Mouse (Mus musculus) forelimb bud, embryonic 11.5 days (tissue): ENCODE results near the gene Bscl2.
"Not testable (repeated sequence)": the region's sequence is repeated elsewhere in the genome, so short reads cannot be mapped to it uniquely, and the experiment has no call there.

Source experiments
- DNase-seq: peaks from one replicate; pipeline ENCODE4 v3.0.0-alpha.2; 2012; ENCODE audit warnings: low read depth, low spot score

The Bscl2 gene

GRCm38 (mm10) chr19:8871267-8872186, 34.3 kb downstream of the Bscl2 start, which contains the start of gene Ubxn1:
Ubxn1 (plus strand) TSS chr19:8871496.
- DNase-seq, result peak; percentile 93

- no peak for DNase-seq
Observed at GRCm38 (mm10) chr19:8872266-8872840, 35.1 kb downstream of the Bscl2 start.

GRCm38 (mm10) chr19:8875031-8875430, 37.8 kb downstream of the Bscl2 start:
- no peak for DNase-seq

- peak; percentile 70 for DNase-seq
Observed at GRCm38 (mm10) chr19:8880311-8881033, 43.2 kb downstream of the Bscl2 start, which contains the start of gene Uqcc3. Uqcc3 (minus strand) TSS chr19:8880923.

- DNase-seq, result no peak
Observed at GRCm38 (mm10) chr19:8881034-8881392, 43.7 kb downstream of the Bscl2 start.

GRCm38 (mm10) chr19:8883616-8884015, 46.3 kb downstream of the Bscl2 start, which contains the start of the genes Lbhd1 and Gm49403:
Lbhd1 (plus strand) TSS chr19:8883732.
Gm49403 (plus strand) TSS chr19:8883930.
- DNase-seq, result no peak

- DNase-seq, result no peak
Observed at GRCm38 (mm10) chr19:8886916-8887584, 49.8 kb downstream of the Bscl2 start.

- no peak for DNase-seq
Observed at GRCm38 (mm10) chr19:8887585-8888463, 50.6 kb downstream of the Bscl2 start.

- peak; percentile 97 for DNase-seq
Observed at GRCm38 (mm10) chr19:8888511-8889385, 51.5 kb downstream of the Bscl2 start, which contains the start of the genes 1810009A15Rik and Gm49416. 1810009A15Rik (plus strand) TSS chr19:8888853. Gm49416 (plus strand) TSS chr19:8888926.

GRCm38 (mm10) chr19:8892829-8893766, 55.8 kb downstream of the Bscl2 start, which contains the start of gene Ints5:
Ints5 (plus strand) TSS chr19:8893005.
- DNase-seq, result peak; percentile 83

- no peak for DNase-seq
Observed at GRCm38 (mm10) chr19:8895397-8895960, 58.2 kb downstream of the Bscl2 start.

- not testable (repeated sequence) for DNase-seq
Observed at GRCm38 (mm10) chr19:8896231-8896630, 59.0 kb downstream of the Bscl2 start.

GRCm38 (mm10) chr19:8897211-8897864, 60.1 kb downstream of the Bscl2 start:
- DNase-seq, result not testable (repeated sequence)

GRCm38 (mm10) chr19:8897865-8898495, 60.7 kb downstream of the Bscl2 start, which contains the start of gene Ganab:
Ganab (plus strand) TSS chr19:8898071.
- peak; percentile 96 for DNase-seq
